Mouse (Mus musculus): Measurements from ENCODE around the gene Pttg1ip.

Gene Pttg1ip

GRCm38 (mm10) chr10:77629970-77630369 lies 48.5 kb downstream of the Pttg1ip start:
- no peak for ATAC-seq (ENCODE audit: insufficient number of reproducible peaks, low FRiP score, low TSS enrichment)

- no peak for ATAC-seq (ENCODE audit: insufficient number of reproducible peaks, low FRiP score, low TSS enrichment)
These were observed 52.5 kb downstream of the Pttg1ip start for GRCm38 (mm10) chr10:77634016-77634415.

- ATAC-seq (ENCODE audit: insufficient number of reproducible peaks, low FRiP score, low TSS enrichment) = no peak
These were observed 53.1 kb downstream of the Pttg1ip start for GRCm38 (mm10) chr10:77634452-77635231.

GRCm38 (mm10) chr10:77636234-77636922 lies 54.9 kb downstream of the Pttg1ip start:
- ATAC-seq (ENCODE audit: insufficient number of reproducible peaks, low FRiP score, low TSS enrichment) = no peak

GRCm38 (mm10) chr10:77638956-77639355 lies 57.4 kb downstream of the Pttg1ip start:
- ATAC-seq (ENCODE audit: insufficient number of reproducible peaks, low FRiP score, low TSS enrichment) = no peak

GRCm38 (mm10) chr10:77643160-77643559 lies 61.6 kb downstream of the Pttg1ip start:
- ATAC-seq (ENCODE audit: insufficient number of reproducible peaks, low FRiP score, low TSS enrichment) = no peak

GRCm38 (mm10) chr10:77645571-77645970 lies 64.1 kb downstream of the Pttg1ip start:
- ATAC-seq (ENCODE audit: insufficient number of reproducible peaks, low FRiP score, low TSS enrichment) = no peak

GRCm38 (mm10) chr10:77647461-77647860 lies 65.9 kb downstream of the Pttg1ip start:
- ATAC-seq (ENCODE audit: insufficient number of reproducible peaks, low FRiP score, low TSS enrichment) = no peak

GRCm38 (mm10) chr10:77647901-77648300 lies 66.4 kb downstream of the Pttg1ip start:
- ATAC-seq (ENCODE audit: insufficient number of reproducible peaks, low FRiP score, low TSS enrichment) = no peak
